Mouse (Mus musculus) embryo, embryonic 11.5 days (tissue): ENCODE measurements around the gene Ndrg4.

Experiments
- DNase-seq: peaks from one replicate; pipeline ENCODE4 v3.0.0-alpha.2; 2012; ENCODE audit warnings: low read depth, low spot score

The Ndrg4 gene

DNA sequence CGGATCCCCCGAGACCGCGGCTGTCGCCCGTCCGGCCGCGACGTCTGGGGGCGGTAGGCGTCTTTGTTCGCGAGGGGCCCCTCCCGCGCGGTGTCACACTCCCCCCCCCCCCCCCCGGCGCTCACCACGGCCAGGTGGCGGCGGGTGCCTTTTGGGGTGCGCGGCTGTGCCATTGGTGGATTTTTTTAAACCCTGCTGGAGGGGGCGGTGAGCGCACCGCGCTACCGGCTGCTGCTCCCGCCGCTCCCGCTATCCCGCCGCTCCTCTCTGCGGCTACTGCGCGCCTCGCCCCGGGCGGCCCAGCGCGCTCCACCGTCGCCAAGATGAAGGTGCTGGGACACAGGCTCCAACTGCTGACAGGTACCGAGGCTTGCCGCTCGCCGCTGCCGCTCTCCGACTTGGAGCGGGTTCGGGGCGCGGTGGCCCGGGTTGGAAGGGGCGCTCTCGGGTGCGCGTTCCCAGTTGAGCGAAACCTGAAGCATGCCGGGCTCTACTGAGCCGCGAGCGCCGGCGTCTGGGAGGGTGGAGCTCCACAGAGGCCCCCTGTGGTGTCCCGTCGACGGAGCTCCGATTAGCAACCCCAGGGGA lies 1.3 kb downstream of the Ndrg4 start:
- DNase-seq, result no peak

GRCm38 (mm10) chr8:95688073-95688672 lies 11.4 kb downstream of the Ndrg4 start:
- DNase-seq, result no peak

- DNase-seq, result no peak
Observed at GRCm38 (mm10) chr8:95690929-95691541, 14.3 kb downstream of the Ndrg4 start.

- no peak for DNase-seq
Observed at GRCm38 (mm10) chr8:95694631-95695030, 17.9 kb downstream of the Ndrg4 start.

GRCm38 (mm10) chr8:95696661-95697060 lies 19.9 kb downstream of the Ndrg4 start:
- no peak for DNase-seq

GRCm38 (mm10) chr8:95697128-95697527 lies 20.3 kb downstream of the Ndrg4 start:
- peak; percentile 83 for DNase-seq

DNA sequence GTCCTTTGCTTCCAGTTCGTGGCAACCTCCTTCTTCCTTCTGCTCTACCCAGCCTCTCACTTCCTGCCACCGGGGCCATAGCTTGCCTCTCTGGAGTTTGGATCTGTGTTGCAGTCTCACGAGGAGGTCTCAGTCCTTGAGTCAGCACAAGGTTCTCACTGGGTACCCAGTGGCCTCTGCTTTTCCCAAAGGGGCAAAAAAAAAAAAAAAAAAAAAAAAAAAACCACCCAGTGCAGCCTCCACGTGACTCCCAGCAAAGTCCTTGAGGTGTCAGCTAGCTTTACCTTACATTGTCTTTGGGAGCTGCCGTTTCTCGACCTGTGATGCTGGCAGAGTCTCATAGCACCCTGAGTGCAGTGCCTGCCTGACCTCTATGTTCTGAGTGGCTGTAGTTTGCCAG lies 21.4 kb downstream of the Ndrg4 start:
- no peak for DNase-seq

DNA sequence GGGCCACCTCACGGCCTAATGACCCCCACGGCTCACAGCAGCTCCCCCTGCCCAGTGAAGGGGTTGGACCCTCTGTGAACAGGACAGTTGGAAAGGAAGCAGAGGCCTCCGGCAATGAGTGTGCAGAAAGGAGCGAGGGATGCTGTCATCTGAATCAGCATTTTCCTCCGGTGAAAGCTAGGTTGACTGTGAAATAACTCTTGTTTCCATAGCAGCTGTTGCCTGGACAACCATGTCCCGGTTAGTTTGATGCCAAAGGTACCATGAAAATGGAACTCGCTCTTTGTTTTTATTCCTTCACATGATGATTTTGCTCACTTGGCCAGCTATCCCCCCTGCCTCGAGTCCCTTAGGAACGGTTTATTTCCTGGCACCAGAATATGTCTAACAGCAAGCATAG lies 23.5 kb downstream of the Ndrg4 start:
- DNase-seq, result no peak

DNA sequence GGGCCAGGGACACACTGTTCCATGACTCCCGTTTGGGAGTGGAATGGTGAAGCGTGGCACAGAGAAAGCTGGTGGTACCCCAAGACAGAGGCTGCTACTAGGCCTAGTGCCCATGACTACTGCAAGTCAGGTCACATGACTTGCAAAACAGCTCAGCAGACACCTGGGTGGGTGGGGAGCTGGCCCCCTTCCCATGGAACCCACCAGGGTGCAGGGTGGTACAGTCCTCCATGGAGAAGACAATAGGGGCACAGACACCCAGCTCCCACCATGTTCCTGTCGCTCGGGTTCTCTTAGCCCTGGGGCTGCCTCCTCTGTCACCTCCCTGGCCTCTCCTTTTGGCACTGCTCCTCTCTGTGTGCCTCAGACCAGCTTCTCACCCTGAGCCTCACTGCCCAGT lies 25.0 kb downstream of the Ndrg4 start:
- no peak for DNase-seq

DNA sequence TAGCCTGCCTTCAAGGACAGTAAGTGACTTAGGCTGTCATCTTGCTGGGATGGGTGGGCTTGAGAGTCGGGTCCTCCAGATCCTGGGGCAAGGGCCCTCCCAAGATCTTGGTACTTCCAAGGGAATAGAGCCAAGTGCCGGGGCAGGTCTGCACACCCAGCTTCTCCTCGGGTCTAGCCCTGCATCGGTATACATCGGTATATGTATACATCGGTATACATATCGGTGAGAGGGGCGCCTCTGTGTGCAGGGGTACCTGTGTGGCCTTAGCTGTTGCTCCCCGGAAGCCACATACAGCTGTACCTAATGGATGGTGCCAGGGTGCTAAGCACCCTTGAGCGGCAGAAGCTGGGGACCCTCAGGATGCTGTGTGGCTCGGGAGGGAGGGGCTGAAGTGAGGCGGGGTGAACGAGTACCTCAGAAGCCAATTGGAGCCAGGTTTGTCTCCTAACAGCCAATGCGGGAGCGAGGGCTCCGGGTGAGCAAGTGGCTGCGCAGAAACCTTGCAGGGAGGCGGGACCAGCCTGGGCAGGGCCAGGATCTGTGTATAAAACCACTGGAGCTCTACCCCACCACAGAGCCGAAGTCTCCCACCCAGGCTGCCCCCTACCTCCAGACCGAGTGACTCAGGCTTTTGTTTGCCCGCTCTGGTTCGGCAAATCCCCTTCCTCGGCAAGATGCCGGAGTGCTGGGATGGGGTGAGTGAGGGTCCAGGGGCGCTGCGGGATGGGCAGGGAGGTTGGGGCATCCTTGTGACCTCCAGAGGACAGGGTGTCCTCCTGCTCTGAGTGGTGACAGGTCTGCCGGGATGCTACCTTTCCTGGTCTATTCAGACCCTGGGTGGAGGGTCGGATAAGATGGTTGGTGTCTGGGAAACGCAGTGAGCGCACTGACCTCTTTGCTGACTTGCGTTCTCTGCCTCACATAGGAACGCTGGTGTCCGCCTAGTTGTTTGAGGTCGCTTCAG lies 26.0 kb downstream of the Ndrg4 start:
- DNase-seq, result peak; percentile 78

- no peak for DNase-seq
Observed at GRCm38 (mm10) chr8:95703461-95704260, 26.9 kb downstream of the Ndrg4 start.

GRCm38 (mm10) chr8:95704538-95704937 lies 27.8 kb downstream of the Ndrg4 start:
- no peak for DNase-seq

- DNase-seq, result no peak
Observed at GRCm38 (mm10) chr8:95709579-95709978, 32.8 kb downstream of the Ndrg4 start.

- no peak for DNase-seq
Observed at GRCm38 (mm10) chr8:95711029-95711428, 34.2 kb downstream of the Ndrg4 start.

DNA sequence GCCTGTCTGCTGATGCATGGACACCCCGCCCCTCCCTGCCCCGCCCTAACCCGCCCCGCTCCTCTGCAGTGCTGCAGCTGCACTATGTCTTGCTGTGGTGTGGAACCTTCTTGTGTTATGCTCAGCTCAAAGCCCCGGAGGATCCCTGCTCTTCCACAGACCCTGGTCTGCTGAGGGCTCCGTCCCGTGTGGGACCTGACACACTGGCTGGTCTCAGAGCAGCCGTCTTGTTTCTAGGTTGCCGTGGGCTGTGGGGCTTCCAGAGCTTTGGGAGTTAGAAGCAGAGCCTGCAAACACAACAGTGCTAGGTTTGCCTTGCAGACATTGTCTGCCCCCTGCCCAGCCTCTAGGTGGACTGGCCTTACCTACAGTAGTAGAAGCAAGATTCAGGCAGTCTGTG lies 35.6 kb downstream of the Ndrg4 start:
- DNase-seq, result no peak

GRCm38 (mm10) chr8:95713100-95714010 lies 36.6 kb downstream of the Ndrg4 start:
- no peak for DNase-seq

GRCm38 (mm10) chr8:95714367-95714766 lies 37.6 kb downstream of the Ndrg4 start:
- DNase-seq, result no peak

- no peak for DNase-seq
Observed at GRCm38 (mm10) chr8:95714837-95715413, 38.1 kb downstream of the Ndrg4 start.

DNA sequence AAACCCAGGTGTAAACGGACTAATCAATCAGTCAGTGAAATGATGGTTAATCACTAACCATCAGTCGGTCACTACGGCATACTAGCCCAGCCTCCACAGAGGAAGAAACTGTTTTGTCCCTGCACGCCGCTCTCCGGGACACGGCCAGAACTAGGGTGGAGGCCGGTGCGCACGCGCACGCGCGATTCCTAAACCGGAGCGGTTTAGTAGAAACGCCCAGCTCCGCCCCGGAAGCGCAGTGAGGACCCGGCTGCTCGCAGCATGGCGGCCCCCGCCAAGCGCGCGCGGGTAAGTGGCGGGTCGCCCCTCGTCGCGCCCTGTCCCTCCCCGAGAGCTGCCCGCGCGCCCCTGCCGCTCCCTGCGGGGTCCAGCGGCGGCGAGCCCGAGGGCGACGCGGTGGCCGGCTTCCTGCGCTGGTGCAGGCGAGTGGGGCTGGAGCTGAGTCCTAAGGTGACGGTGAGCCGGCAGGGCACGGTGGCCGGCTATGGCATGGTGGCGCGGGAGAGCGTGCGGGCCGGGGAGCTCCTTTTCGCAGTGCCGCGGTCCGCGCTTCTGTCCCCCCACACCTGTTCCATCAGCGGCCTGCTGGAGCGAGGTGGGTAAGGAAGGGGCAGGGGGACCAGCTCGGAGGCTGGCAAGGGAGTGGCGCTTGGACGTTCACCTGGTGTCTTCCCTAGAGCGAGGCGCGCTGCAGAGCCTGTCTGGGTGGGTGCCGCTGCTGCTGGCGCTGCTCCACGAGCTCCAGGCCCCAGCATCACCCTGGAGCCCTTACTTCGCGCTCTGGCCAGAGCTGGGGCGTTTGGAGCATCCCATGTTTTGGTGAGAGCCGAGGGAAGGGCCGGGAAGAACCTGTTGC lies 39.1 kb downstream of the Ndrg4 start, which contains the start of gene Setd6:
Gene Setd6 (plus strand): TSS at position 206 of the 856 bp plus-strand sequence.
- DNase-seq, result peak; percentile 76
